Mouse (Mus musculus): ENCODE results near the gene Pmfbp1. TPM values are rescaled to one million over a fixed set of nuclear protein-coding genes. Genes with fewer than 3 reads are reported as not detected.

Pmfbp1 gene
- polyA plus RNA-seq, 1 experiment, result not detected

- H3K27me3 ChIP-seq (ENCODE audit: control insufficient read depth, insufficient read depth, insufficient read length), result no peaks in the 10 kb centered on the region
- H3K79me2 ChIP-seq (ENCODE audit: control insufficient read depth, insufficient read depth), result no peaks in the 10 kb centered on the region
- H3K36me3 ChIP-seq (ENCODE audit: control insufficient read depth, insufficient read depth), result peaks cover 20% of the 10 kb centered on the region
- no peak overlapping the region for H3K4me3 ChIP-seq
- TF ChIP-seq TCF12 (IDR thresholded peaks at IDR 0.05; ENCODE audit: insufficient read depth, poor library complexity, severe bottlenecking), result no peak
- no peak for TF ChIP-seq TCF3 (IDR thresholded peaks at IDR 0.05; ENCODE audit: insufficient read length, low read depth)
- no peak for TF ChIP-seq POLR2A (IDR thresholded peaks at IDR 0.05; ENCODE audit: insufficient read length, low read depth)
- no peak for TF ChIP-seq CEBPB (IDR thresholded peaks at IDR 0.05; ENCODE audit: insufficient read depth, poor library complexity, severe bottlenecking)
- TF ChIP-seq SRF (IDR thresholded peaks at IDR 0.05; ENCODE audit: control insufficient read depth, insufficient read length, low read depth), result no peak
- no peak for TF ChIP-seq E2F4 (IDR thresholded peaks at IDR 0.05; ENCODE audit: insufficient read depth)
- no peak for TF ChIP-seq MYOG (IDR thresholded peaks at IDR 0.05; ENCODE audit: control insufficient read depth in 1 of 3, insufficient read depth in 1 of 3, insufficient read length in 2 of 3, low read depth in 2 of 3)
- no peak for TF ChIP-seq POLR2AphosphoS2 (IDR thresholded peaks at IDR 0.05; ENCODE audit: insufficient read length, low read depth)
- no peak for TF ChIP-seq USF1 (IDR thresholded peaks at IDR 0.05; ENCODE audit: low read depth)
- TF ChIP-seq REST (IDR thresholded peaks at IDR 0.05; ENCODE audit: insufficient read depth, insufficient read length), result no peak
- no peak for TF ChIP-seq MAX (IDR thresholded peaks at IDR 0.05; ENCODE audit: low read depth)
- no peak for TF ChIP-seq MYOD1 (IDR thresholded peaks at IDR 0.05; ENCODE audit: control insufficient read depth in 1 of 3, insufficient read length in 2 of 3, low read depth in 2 of 3)
- no peak overlapping the region for H3K4me2 ChIP-seq (ENCODE audit: low read depth)
- no peak overlapping the region for H3ac ChIP-seq (ENCODE audit: control insufficient read depth, insufficient read length)
Observed at GRCm38 (mm10) chr8:109551663-109552062, 57.8 kb downstream of the Pmfbp1 start.

DNA sequence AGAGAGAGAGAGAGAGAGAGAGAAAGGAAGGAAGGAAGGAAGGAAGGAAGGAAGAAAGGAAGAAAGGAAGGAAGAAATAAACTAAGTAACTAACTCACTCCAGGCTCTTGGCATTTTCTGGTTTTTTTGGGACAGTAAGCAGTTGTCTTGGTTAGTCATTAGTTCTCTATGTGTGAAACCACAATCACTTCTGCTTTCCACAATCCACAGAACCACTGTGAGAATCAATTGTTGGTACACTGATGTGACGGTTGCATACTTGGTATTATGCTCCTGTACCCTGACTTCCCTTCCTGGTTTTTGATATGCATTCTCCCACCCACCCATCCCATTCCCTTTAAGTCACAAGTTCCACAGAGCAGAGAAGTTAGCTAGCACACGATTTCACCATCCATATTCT lies 70.1 kb downstream of the Pmfbp1 start:
- TF ChIP-seq POLR2A (IDR thresholded peaks at IDR 0.05; ENCODE audit: insufficient read length, low read depth), result no peak
- peak in 1 of 3 experiments; percentile 5 for TF ChIP-seq MYOG (IDR thresholded peaks at IDR 0.05; ENCODE audit: control insufficient read depth in 1 of 3, insufficient read depth in 1 of 3, insufficient read length in 2 of 3, low read depth in 2 of 3)
- Histone ChIP-seq H3K4me2 (ENCODE audit: low read depth) (peak overlapping the region; percentile 77), H3K27me3 (ENCODE audit: control insufficient read depth, insufficient read depth, insufficient read length) (no peaks in the 10 kb centered on the region), H3K79me2 (ENCODE audit: control insufficient read depth, insufficient read depth) (peaks cover 27% of the 10 kb centered on the region), H3ac (ENCODE audit: control insufficient read depth, insufficient read length) (no peak overlapping the region), H3K4me3 (peak overlapping the region; percentile 81), H3K36me3 (ENCODE audit: control insufficient read depth, insufficient read depth) (peaks cover 13% of the 10 kb centered on the region)

GRCm38 (mm10) chr8:109564766-109565165 lies 70.9 kb downstream of the Pmfbp1 start:
- no peaks in the 10 kb centered on the region for H3K27me3 ChIP-seq (ENCODE audit: control insufficient read depth, insufficient read depth, insufficient read length)
- peaks cover 13% of the 10 kb centered on the region for H3K36me3 ChIP-seq (ENCODE audit: control insufficient read depth, insufficient read depth)
- TF ChIP-seq E2F4 (IDR thresholded peaks at IDR 0.05; ENCODE audit: insufficient read depth) (no peak), POLR2A (IDR thresholded peaks at IDR 0.05; ENCODE audit: insufficient read length, low read depth) (no peak), REST (IDR thresholded peaks at IDR 0.05; ENCODE audit: insufficient read depth, insufficient read length) (no peak), MYOD1 (IDR thresholded peaks at IDR 0.05; ENCODE audit: control insufficient read depth in 1 of 3, insufficient read length in 2 of 3, low read depth in 2 of 3) (no peak), TCF12 (IDR thresholded peaks at IDR 0.05; ENCODE audit: insufficient read depth, poor library complexity, severe bottlenecking) (no peak)
- peak overlapping the region; percentile 47 for H3ac ChIP-seq (ENCODE audit: control insufficient read depth, insufficient read length)
- peak overlapping the region; percentile 81 for H3K4me3 ChIP-seq
- peaks cover 27% of the 10 kb centered on the region for H3K79me2 ChIP-seq (ENCODE audit: control insufficient read depth, insufficient read depth)
- peak overlapping the region; percentile 77 for H3K4me2 ChIP-seq (ENCODE audit: low read depth)

- Histone ChIP-seq H3ac (ENCODE audit: control insufficient read depth, insufficient read length) (peak within 1 kb of the TSS; percentile 47), H3K27me3 (ENCODE audit: control insufficient read depth, insufficient read depth, insufficient read length) (no peaks in the 10 kb centered on the region), H3K4me3 (peak within 1 kb of the TSS; percentile 81), H3K36me3 (ENCODE audit: control insufficient read depth, insufficient read depth) (peaks cover 12% of the 10 kb centered on the region), H3K4me2 (ENCODE audit: low read depth) (peak within 1 kb of the TSS; percentile 88), H3K79me2 (ENCODE audit: control insufficient read depth, insufficient read depth) (peaks cover 27% of the 10 kb centered on the region)
- TF ChIP-seq SRF (IDR thresholded peaks at IDR 0.05; ENCODE audit: control insufficient read depth, insufficient read length, low read depth), result peak; percentile 48
- TF ChIP-seq USF1 (IDR thresholded peaks at IDR 0.05; ENCODE audit: low read depth), result peak; percentile 34
- peak in 1 of 3 experiments; percentile 3 for TF ChIP-seq MYOG (IDR thresholded peaks at IDR 0.05; ENCODE audit: control insufficient read depth in 1 of 3, insufficient read depth in 1 of 3, insufficient read length in 2 of 3, low read depth in 2 of 3)
- TF ChIP-seq TCF3 (IDR thresholded peaks at IDR 0.05; ENCODE audit: insufficient read length, low read depth), result no peak
- TF ChIP-seq MYOD1 (IDR thresholded peaks at IDR 0.05; ENCODE audit: control insufficient read depth in 1 of 3, insufficient read length in 2 of 3, low read depth in 2 of 3), result no peak
- peak; percentile 29 for TF ChIP-seq POLR2A (IDR thresholded peaks at IDR 0.05; ENCODE audit: insufficient read length, low read depth)
Observed at GRCm38 (mm10) chr8:109565498-109566333, 71.9 kb downstream of the Pmfbp1 start, which contains the start of the genes Dhx38 and Txnl4b. Dhx38 (minus strand) TSS chr8:109565861. Txnl4b (plus strand) TSS chr8:109565892.

DNA sequence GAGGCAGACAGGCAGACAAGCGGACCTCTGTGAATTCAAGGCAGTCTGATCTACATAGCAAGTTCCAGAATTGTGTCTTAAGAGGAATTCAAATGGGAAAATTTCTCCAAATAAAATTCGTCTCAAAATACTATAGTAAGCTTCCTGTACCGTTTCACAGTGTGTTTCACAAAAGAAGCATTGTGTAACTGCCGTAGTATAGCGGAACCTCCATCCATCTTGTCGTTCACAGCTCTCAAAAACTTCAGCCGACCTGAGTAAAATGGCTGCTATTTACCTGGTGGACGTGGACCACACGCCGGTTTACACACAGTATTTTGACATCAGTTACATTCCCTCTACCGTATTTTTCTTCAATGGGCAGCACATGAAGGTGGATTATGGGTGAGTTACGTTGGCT lies 77.3 kb downstream of the Pmfbp1 start:
- Histone ChIP-seq H3K79me2 (ENCODE audit: control insufficient read depth, insufficient read depth) (no peaks in the 10 kb centered on the region), H3K4me2 (ENCODE audit: low read depth) (no peak overlapping the region), H3K4me3 (no peak overlapping the region), H3K36me3 (ENCODE audit: control insufficient read depth, insufficient read depth) (no peaks in the 10 kb centered on the region), H3K27me3 (ENCODE audit: control insufficient read depth, insufficient read depth, insufficient read length) (no peaks in the 10 kb centered on the region), H3ac (ENCODE audit: control insufficient read depth, insufficient read length) (no peak overlapping the region)
- TF ChIP-seq MYOD1 (IDR thresholded peaks at IDR 0.05; ENCODE audit: control insufficient read depth in 1 of 3, insufficient read length in 2 of 3, low read depth in 2 of 3), result no peak
- no peak for TF ChIP-seq REST (IDR thresholded peaks at IDR 0.05; ENCODE audit: insufficient read depth, insufficient read length)
- TF ChIP-seq USF1 (IDR thresholded peaks at IDR 0.05; ENCODE audit: low read depth), result no peak
- TF ChIP-seq CEBPB (IDR thresholded peaks at IDR 0.05; ENCODE audit: insufficient read depth, poor library complexity, severe bottlenecking), result no peak

Data from myocyte (in vitro differentiated cells).